Mouse (Mus musculus) intestine, postnatal 0 days (tissue): ENCODE data around the gene Ulk4. TPM values are rescaled to one million over a fixed set of nuclear protein-coding genes. Genes with fewer than 3 reads are reported as not detected.

Experiments used
- ATAC-seq: fragments of 200-750 bp; cut with Nextera tagmentation; 2 replicates; pipeline ENCODE4 v1.8.0; 2017; ENCODE audit warnings: mild to moderate bottlenecking, moderate TSS enrichment, moderate library complexity
- H3K27ac ChIP-seq: fragments of 300-500 bp; sonication (generic); 2 replicates; pipeline ENCODE4 v1.5.1; 2014; ENCODE audit warnings: mild to moderate bottlenecking, low read depth, low read length, moderate library complexity
- H3K27me3 ChIP-seq: fragments of 300-500 bp; sonication (generic); replicated peaks from 2 replicates; pipeline ENCODE4 v1.6.1; 2014; ENCODE audit warnings: low read length, mixed read lengths; ENCODE audit not compliant: control insufficient read depth, insufficient read depth
- H3K36me3 ChIP-seq: fragments of 300-500 bp; sonication (generic); 2 replicates; pipeline ENCODE4 v1.6.1; 2014; ENCODE audit warnings: mild to moderate bottlenecking, moderate library complexity; ENCODE audit not compliant: control insufficient read depth, insufficient read depth
- H3K4me1 ChIP-seq: fragments of 300-500 bp; sonication (generic); replicated peaks from 2 replicates; pipeline ENCODE4 v1.6.1; 2014; ENCODE audit warnings: antibody characterized with exemption, low read length, mixed read lengths; ENCODE audit not compliant: control insufficient read depth, insufficient read depth
- H3K4me2 ChIP-seq: fragments of 300-500 bp; sonication (generic); replicated peaks from 2 replicates; pipeline ENCODE4 v1.6.1; 2014; ENCODE audit warnings: low read depth, mild to moderate bottlenecking, moderate library complexity
- H3K4me3 ChIP-seq: fragments of 300-500 bp; sonication (generic); 2 replicates; pipeline ENCODE4 v1.5.1; 2014; ENCODE audit warnings: low read depth, low read length
- H3K9ac ChIP-seq: fragments of 300-500 bp; sonication (generic); 2 replicates; pipeline ENCODE4 v1.6.1; 2014; ENCODE audit warnings: mild to moderate bottlenecking, low read depth, low read length
- H3K9me3 ChIP-seq: fragments of 300-500 bp; sonication (generic); 2 replicates; pipeline ENCODE4 v1.6.1; 2016; ENCODE audit warnings: mixed run types; ENCODE audit not compliant: control insufficient read depth
- CTCF ChIP-seq: sonication (generic); IDR thresholded peaks from 2 replicates; pipeline ENCODE4 v1.5.1; 2016; ENCODE audit warnings: low read depth, mild to moderate bottlenecking, control low read depth, antibody characterized with exemption, moderate library complexity
- WGBS: fragments of 180-500 bp; shearing (Covaris S2); extraction: QIAGEN DNeasy Blood & Tissue Kit; methylation state at CpG from one replicate; pipeline ENCODE4 v1.1.7; 2014; 5-methylcytosine and 5-hydroxymethylcytosine counted together
- polyA plus RNA-seq: library from polyadenylated mRNA; unstranded; fragments of >200 nt; fragmentation: Nextera tagmentation; extraction: Ambion mirVana; gene quantifications from 2 replicates; pipeline ENCODE4 v1.2.1, GENCODE M21; 2015

Ulk4 gene
- polyA plus RNA-seq, 1 experiment from 2014 or later, result 111 TPM

GRCm38 (mm10) chr9:120986255-120986654 is 290.7 kb downstream of the Ulk4 start:
- ATAC-seq, result no peak
- no peak for TF ChIP-seq CTCF
- H3K4me1 ChIP-seq, result peaks cover 12% of the 10 kb centered on the region
- H3K27ac ChIP-seq, result peak overlapping the region; percentile 83
- H3K9me3 ChIP-seq, result no peaks in the 10 kb centered on the region
- H3K9ac ChIP-seq, result no peak overlapping the region
- no peaks in the 10 kb centered on the region; the same call in 1 of the 2 replicates for H3K36me3 ChIP-seq
- H3K4me2 ChIP-seq, result no peak overlapping the region
- H3K27me3 ChIP-seq, result no peaks in the 10 kb centered on the region
- H3K4me3 ChIP-seq, result no peak overlapping the region
- WGBS, result 61% methylated on average over 3 of the region's 3 CpGs

DNA sequence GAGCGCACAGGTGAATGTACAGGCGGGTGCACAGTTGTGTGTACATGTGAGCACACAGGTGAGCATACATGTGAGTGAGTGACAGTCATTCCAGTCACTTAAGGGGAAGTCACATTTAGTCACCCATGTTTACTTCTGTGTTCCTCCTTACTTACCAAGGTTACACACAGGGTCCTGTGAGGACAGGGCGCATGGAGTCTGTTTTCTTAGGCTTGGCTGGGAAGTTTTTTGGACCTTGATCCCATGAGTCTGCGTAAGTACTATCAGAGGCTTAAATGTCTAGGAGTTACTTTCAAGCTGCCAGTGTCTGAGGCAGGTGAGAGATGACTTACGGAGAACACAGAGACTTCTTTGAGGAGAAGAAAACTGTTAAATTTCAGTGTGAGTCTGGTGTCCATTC is 291.5 kb downstream of the Ulk4 start:
- H3K36me3 ChIP-seq, result no peaks in the 10 kb centered on the region; the same call in 1 of the 2 replicates
- H3K27ac ChIP-seq, result peak overlapping the region; percentile 83
- peaks cover 12% of the 10 kb centered on the region for H3K4me1 ChIP-seq
- no peak overlapping the region for H3K9ac ChIP-seq
- H3K27me3 ChIP-seq, result no peaks in the 10 kb centered on the region
- WGBS, result 62% methylated on average over 5 of the region's 5 CpGs
- no peaks in the 10 kb centered on the region for H3K9me3 ChIP-seq
- H3K4me2 ChIP-seq, result peak overlapping the region; percentile 3; the same call in 1 of the 2 replicates
- no peak overlapping the region for H3K4me3 ChIP-seq
- peak; percentile 84 for ATAC-seq
- TF ChIP-seq CTCF, result no peak

DNA sequence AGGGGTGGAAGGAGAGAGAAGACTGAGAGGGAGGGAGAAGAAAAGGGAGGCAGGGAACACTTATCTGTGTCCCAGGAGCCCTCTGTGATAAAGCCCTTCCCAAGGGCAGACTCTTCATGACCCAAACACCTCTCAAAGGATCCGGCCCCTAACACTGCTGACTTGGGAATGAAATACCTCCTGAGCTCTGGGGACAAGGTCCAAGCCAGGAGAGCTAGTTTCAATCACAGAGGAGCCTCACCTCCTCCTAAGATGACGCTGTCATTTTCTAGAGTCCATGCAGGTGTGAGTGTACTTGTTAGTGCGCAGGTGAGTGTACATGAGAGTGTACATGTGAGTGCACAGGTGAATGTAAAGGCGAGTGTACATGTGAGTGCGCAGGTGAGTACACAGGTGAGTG is 292.0 kb downstream of the Ulk4 start:
- no peak overlapping the region for H3K9ac ChIP-seq
- H3K4me3 ChIP-seq, result no peak overlapping the region
- H3K9me3 ChIP-seq, result no peaks in the 10 kb centered on the region
- no peaks in the 10 kb centered on the region; the same call in 1 of the 2 replicates for H3K36me3 ChIP-seq
- peaks cover 12% of the 10 kb centered on the region for H3K4me1 ChIP-seq
- ATAC-seq, result peak; percentile 87
- TF ChIP-seq CTCF, result no peak
- H3K4me2 ChIP-seq, result no peak overlapping the region
- H3K27ac ChIP-seq, result peak overlapping the region; percentile 83
- H3K27me3 ChIP-seq, result no peaks in the 10 kb centered on the region
- WGBS, result 65% methylated on average over 5 of the region's 5 CpGs

DNA sequence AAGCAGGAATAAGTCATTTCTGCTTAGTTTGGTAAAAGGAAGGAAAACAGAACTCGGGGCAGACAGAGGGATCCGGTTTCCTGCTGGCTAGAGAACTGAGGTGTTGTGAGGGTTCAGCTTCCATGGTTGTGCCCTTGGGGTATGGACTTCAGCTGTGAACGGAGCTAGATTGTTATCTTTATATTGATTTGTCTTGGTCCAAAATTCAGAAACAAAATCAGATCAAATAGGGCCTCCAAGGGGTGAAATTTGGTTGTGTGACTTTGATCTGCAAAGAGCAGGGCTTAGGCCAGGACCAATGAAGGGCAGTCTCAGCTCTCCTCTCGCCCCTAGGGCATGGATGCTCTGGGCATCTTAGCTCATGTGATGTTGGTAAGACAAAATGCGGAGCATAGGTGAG is 292.5 kb downstream of the Ulk4 start:
- ATAC-seq, result no peak
- Histone ChIP-seq H3K27me3 (no peaks in the 10 kb centered on the region), H3K27ac (peak overlapping the region; percentile 83), H3K4me2 (no peak overlapping the region; the same call in 1 of the 2 replicates), H3K36me3 (no peaks in the 10 kb centered on the region; the same call in 1 of the 2 replicates), H3K9ac (no peak overlapping the region), H3K4me3 (no peak overlapping the region), H3K9me3 (no peaks in the 10 kb centered on the region), H3K4me1 (peaks cover 12% of the 10 kb centered on the region)
- no peak for TF ChIP-seq CTCF
- WGBS, result 76% methylated on average over 5 of the region's 5 CpGs

- 50% methylated on average over 8 of the region's 8 CpGs for WGBS
- H3K9me3 ChIP-seq, result no peaks in the 10 kb centered on the region
- H3K4me3 ChIP-seq, result no peak overlapping the region
- H3K27me3 ChIP-seq, result no peaks in the 10 kb centered on the region
- no peak for TF ChIP-seq CTCF
- H3K36me3 ChIP-seq, result no peaks in the 10 kb centered on the region; the same call in 1 of the 2 replicates
- peaks cover 11% of the 10 kb centered on the region for H3K4me1 ChIP-seq
- no peak overlapping the region for H3K9ac ChIP-seq
- no peak overlapping the region for H3K4me2 ChIP-seq
- H3K27ac ChIP-seq, result peak overlapping the region; percentile 83; the same call in 1 of the 2 replicates
- peak; percentile 31 for ATAC-seq
These were observed 293.1 kb downstream of the Ulk4 start for GRCm38 (mm10) chr9:120983849-120984248.

- Histone ChIP-seq H3K27me3 (no peaks in the 10 kb centered on the region), H3K9ac (no peak overlapping the region), H3K9me3 (no peaks in the 10 kb centered on the region), H3K4me2 (no peak overlapping the region), H3K36me3 (no peaks in the 10 kb centered on the region; the same call in 1 of the 2 replicates), H3K4me3 (no peak overlapping the region), H3K27ac (no peak overlapping the region), H3K4me1 (peaks cover 9% of the 10 kb centered on the region)
- WGBS, result 83% methylated on average over 7 of the region's 7 CpGs
- no peak for TF ChIP-seq CTCF
- ATAC-seq, result no peak
These were observed 295.2 kb downstream of the Ulk4 start for GRCm38 (mm10) chr9:120981777-120982176.

GRCm38 (mm10) chr9:120976856-120977255 is 300.1 kb downstream of the Ulk4 start:
- no peak for TF ChIP-seq CTCF
- no peaks in the 10 kb centered on the region for H3K36me3 ChIP-seq
- H3K27me3 ChIP-seq, result no peaks in the 10 kb centered on the region
- no peak overlapping the region for H3K4me2 ChIP-seq
- no peak for ATAC-seq
- no peaks in the 10 kb centered on the region for H3K4me1 ChIP-seq
- no peak overlapping the region for H3K4me3 ChIP-seq
- H3K9me3 ChIP-seq, result no peaks in the 10 kb centered on the region
- WGBS, result 97% methylated on average over 4 of the region's 4 CpGs
- H3K9ac ChIP-seq, result no peak overlapping the region
- H3K27ac ChIP-seq, result no peak overlapping the region
